Mouse (Mus musculus): Measurements from ENCODE around the gene Otub1. TPM values are rescaled to one million over a fixed set of nuclear protein-coding genes. Genes with fewer than 3 reads are reported as not detected.

Gene Otub1
- total RNA-seq, 2 experiments from 2014 or later = 77.4 to 79.9 TPM

GRCm38 (mm10) chr19:7151927-7152653 lies 54.0 kb downstream of the Otub1 start:
- intact Hi-C loops (cut with DNase I) = no loop called here

DNA sequence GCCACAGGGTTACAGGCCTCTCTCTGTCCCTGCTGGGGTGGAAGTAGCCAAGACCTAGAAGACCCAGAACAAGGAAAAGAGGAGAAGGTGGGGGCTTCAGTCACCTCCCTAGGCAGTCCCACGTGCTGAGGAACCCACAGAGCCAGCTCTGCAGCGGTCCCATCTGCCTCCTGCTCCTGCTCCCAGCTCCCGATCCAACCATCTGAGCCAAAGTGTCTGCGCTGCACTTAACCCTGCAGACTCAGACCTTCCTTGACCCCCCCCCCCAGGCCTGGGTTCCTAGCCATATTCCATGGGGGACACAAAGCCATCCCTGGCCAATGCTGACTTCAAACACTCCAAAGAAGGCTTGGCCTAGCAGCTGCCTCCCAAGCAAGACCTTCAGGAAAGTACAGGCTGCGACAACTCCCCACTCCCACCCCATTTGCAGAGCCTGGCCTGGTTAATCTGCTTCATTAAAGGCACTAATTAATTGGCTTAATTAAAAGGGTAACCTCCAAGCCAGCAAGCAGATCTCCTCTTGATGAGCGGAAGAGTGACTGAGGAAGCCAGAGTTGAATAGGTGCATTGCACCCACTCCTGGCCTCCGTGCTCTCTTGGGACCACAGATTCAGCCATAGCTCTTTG lies 54.7 kb downstream of the Otub1 start:
- no peak for DNase-seq
- intact Hi-C loops (cut with DNase I) = no loop called here

More at GRCm38 (mm10) chr19:7151927-7152653, 54.0 kb downstream of the Otub1 start:
- no peak for DNase-seq

DNA sequence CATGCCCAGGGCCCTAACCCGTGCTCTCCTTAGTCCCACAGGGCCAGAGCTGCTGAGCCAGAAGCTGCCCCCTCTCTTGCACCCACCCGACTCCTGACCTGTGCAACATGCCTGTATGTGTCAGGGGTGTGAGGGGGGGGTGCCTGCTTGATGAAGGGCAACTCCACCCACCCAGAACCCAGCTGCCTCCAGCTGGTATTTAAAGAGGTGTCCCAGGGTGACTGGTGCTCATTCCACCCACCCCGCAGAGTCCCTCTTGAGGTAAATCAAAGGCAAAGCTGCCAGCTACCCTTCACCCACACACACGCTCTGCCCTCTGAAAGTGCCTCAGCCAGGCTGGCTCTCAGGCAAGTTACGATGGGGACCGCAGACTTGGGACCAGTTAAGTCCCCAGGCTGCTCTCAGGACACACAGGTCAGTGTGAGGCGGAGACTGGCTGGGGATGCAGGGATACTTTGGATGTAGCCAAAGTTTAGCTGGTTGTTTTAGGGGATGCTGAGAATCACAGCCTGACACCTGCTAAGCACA lies 56.9 kb downstream of the Otub1 start:
- intact Hi-C loops (cut with DNase I) = no loop called here
- DNase-seq = no peak

DNA sequence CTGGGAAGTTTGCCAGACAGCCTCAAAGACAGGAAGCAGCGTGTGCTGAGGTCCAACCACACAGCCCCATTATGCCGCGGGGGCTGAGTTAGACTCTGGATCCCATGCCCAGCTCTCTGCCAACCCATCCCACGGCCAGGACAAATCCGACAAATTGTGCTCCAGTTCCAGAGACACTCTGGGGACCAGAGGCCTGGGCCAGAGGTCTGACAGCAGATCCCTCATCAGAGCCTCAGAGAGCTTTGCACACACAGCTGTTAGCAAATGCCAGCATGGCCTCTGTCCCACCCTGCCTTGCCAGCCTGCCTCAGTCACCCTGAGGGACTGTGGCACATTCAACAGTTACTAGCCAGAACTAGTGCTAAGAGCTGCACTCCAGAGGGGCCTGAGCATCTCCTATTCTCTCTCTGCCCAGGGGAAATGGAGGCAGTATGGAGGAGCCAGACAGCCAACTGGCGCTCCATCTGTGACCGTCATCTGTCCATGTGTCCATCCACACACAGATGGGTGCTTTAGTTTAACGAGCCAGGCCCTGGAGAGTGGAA lies 57.5 kb downstream of the Otub1 start:
- intact Hi-C loops (cut with DNase I) = no loop called here
- no peak for DNase-seq

Other genes starting within 250 kb of the Otub1 start
- gene Ppp1r14b, start 231.3 kb downstream of the Otub1 start, total RNA-seq (2021) = 100 to 1,000 TPM in 1 of 2 experiments, 10 to 100 TPM in 1; 89.8 to 120 TPM
- 10 to 100 TPM; 16.2 to 16.8 TPM for gene Plcb3, start 229.8 kb downstream of the Otub1 start, total RNA-seq (2021)
- gene Fkbp2, start 225.8 kb downstream of the Otub1 start, total RNA-seq (2021) = 10 to 100 TPM; 13.6 to 14.2 TPM
- 100 to 1,000 TPM; 307 to 309 TPM for gene Vegfb, start 218.7 kb downstream of the Otub1 start, total RNA-seq (2021)
- 10 to 100 TPM; 54.8 to 62.7 TPM for gene Dnajc4, start 213.7 kb downstream of the Otub1 start, total RNA-seq (2021)
- 10 to 100 TPM; 24.8 to 26.1 TPM for gene Nudt22, start 210.2 kb downstream of the Otub1 start, total RNA-seq (2021)
- 10 to 100 TPM; 18.7 to 20.1 TPM for gene Trpt1, start 210.2 kb downstream of the Otub1 start, total RNA-seq (2021)
- gene Fermt3, start 186.8 kb downstream of the Otub1 start, total RNA-seq (2021) = 10 to 100 TPM in 1 of 2 experiments, 1 to 10 TPM in 1; 6.1 to 10.7 TPM
- 100 to 1,000 TPM in 1 of 2 experiments, 10 to 100 TPM in 1; 84.1 to 107 TPM for gene Stip1, start 166.3 kb downstream of the Otub1 start, total RNA-seq (2021)
- 100 to 1,000 TPM; 181 to 186 TPM for gene Macrod1, start 149.5 kb downstream of the Otub1 start, total RNA-seq (2021)
- 1 to 10 TPM in 1 of 2 experiments, under 1 TPM in 1; 0.98 to 1.0 TPM for gene Flrt1, start 100.6 kb downstream of the Otub1 start, total RNA-seq (2021)
- 100 to 1,000 TPM; 545 to 557 TPM for gene Cox8a, start 11.3 kb upstream of the Otub1 start, total RNA-seq (2021)
- 10 to 100 TPM; 19.9 to 20.3 TPM for gene Naa40, start 34.9 kb upstream of the Otub1 start, total RNA-seq (2021)
- 10 to 100 TPM; 10.7 to 12.7 TPM for gene Rcor2, start 61.0 kb upstream of the Otub1 start, total RNA-seq (2021)
- 10 to 100 TPM; 51.9 to 55.4 TPM for gene Mark2, start 135.5 kb upstream of the Otub1 start, total RNA-seq (2021)
- gene Spindoc, start 176.7 kb upstream of the Otub1 start, total RNA-seq (2021) = 10 to 100 TPM; 21.8 to 23.2 TPM
- gene 2700081O15Rik, start 211.3 kb upstream of the Otub1 start, total RNA-seq (2021) = 10 to 100 TPM; 23.7 to 23.8 TPM